Mouse (Mus musculus) stomach, postnatal 0 days (tissue): ENCODE results near the gene Tceanc2. TPM values are rescaled to one million over a fixed set of nuclear protein-coding genes. Genes with fewer than 3 reads are reported as not detected.

Source experiments
- ATAC-seq: fragments of 200-750 bp; cut with Nextera tagmentation; 2 replicates; pipeline ENCODE4 v1.8.0; 2017; ENCODE audit not compliant: low FRiP score, low TSS enrichment
- DNase-seq: peaks from one replicate; pipeline ENCODE4 v3.0.0-alpha.2; 2016; ENCODE audit warnings: low spot score
- H3K27ac ChIP-seq: fragments of 300-500 bp; sonication (generic); replicated peaks from 2 replicates; pipeline ENCODE4 v1.5.1; 2014; ENCODE audit warnings: mild to moderate bottlenecking, control low read depth
- H3K27me3 ChIP-seq: fragments of 300-500 bp; sonication (generic); 2 replicates; pipeline ENCODE4 v1.6.1; 2014; ENCODE audit warnings: low read length; ENCODE audit not compliant: control insufficient read depth, insufficient read depth
- H3K36me3 ChIP-seq: fragments of 300-500 bp; sonication (generic); 2 replicates; pipeline ENCODE4 v1.6.1; 2014; ENCODE audit warnings: low read length, mixed read lengths; ENCODE audit not compliant: control insufficient read depth, insufficient read depth
- H3K4me1 ChIP-seq: fragments of 300-500 bp; sonication (generic); replicated peaks from 2 replicates; pipeline ENCODE4 v1.6.1; 2014; ENCODE audit warnings: antibody characterized with exemption; ENCODE audit not compliant: control insufficient read depth, insufficient read depth
- H3K4me2 ChIP-seq: fragments of 300-500 bp; sonication (generic); replicated peaks from 2 replicates; pipeline ENCODE4 v1.6.1; 2014; ENCODE audit warnings: low read depth, mild to moderate bottlenecking, control low read depth, moderate library complexity
- H3K4me3 ChIP-seq: fragments of 300-500 bp; sonication (generic); 2 replicates; pipeline ENCODE4 v1.5.1; 2014; ENCODE audit warnings: low read depth, low read length, control low read depth
- H3K9ac ChIP-seq: fragments of 300-500 bp; sonication (generic); 2 replicates; pipeline ENCODE4 v1.6.1; 2014; ENCODE audit warnings: mild to moderate bottlenecking, low read length, control low read depth, mixed read lengths
- H3K9me3 ChIP-seq: fragments of 300-500 bp; sonication (generic); 2 replicates; pipeline ENCODE4 v1.6.1; 2016; ENCODE audit warnings: low read length; ENCODE audit not compliant: control insufficient read depth
- CTCF ChIP-seq: IDR thresholded peaks from 2 replicates; pipeline ENCODE4 v1.5.1; 2016; ENCODE audit warnings: antibody characterized with exemption, low read depth, mild to moderate bottlenecking, moderate library complexity
- EP300 ChIP-seq: optimal IDR thresholded peaks from 2 replicates; pipeline ENCODE3; 2016; ENCODE audit warnings: antibody characterized with exemption
- WGBS: fragments of 180-500 bp; shearing (Covaris S2); extraction: QIAGEN DNeasy Blood & Tissue Kit; methylation state at CpG from one replicate; pipeline ENCODE4 v1.1.7; 2014; 5-methylcytosine and 5-hydroxymethylcytosine counted together
- polyA plus RNA-seq: library from polyadenylated mRNA; unstranded; fragments of >200 nt; fragmentation: Nextera tagmentation; extraction: Ambion mirVana; gene quantifications from 2 replicates; pipeline ENCODE4 v1.2.1, GENCODE M21; 2015

Tceanc2 gene
- polyA plus RNA-seq, 1 experiment from 2014 or later: 21.2 TPM

- WGBS: 79% methylated on average over 11 of the region's 11 CpGs
- TF ChIP-seq EP300 (no peak), CTCF (no peak)
Measured at GRCm38 (mm10) chr4:107159166-107159773, 19.6 kb downstream of the Tceanc2 start.

DNA sequence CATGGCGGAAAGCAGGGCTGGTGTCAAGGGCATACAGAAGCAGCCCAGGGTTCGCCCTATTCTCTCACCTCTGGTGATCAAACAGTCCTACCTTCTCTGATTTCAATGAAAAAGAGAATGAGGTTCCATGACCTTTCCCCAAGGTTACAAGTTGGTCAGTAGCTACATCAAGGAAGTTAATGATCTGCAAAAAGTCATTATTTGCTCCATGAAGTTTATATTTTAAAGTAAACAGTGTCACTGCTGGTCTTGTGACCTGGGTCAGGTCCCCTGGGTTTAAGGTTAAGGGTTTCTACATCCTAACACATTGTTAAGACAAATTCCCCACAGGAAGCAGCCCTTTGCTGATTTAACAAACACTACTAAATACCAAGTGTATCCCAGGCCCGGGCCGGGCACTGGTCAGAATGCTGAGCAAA is 21.9 kb downstream of the Tceanc2 start:
- Histone ChIP-seq H3K4me2 (no peak overlapping the region), H3K9ac (no peak overlapping the region), H3K27me3 (no peaks in the 10 kb centered on the region), H3K27ac (no peak overlapping the region), H3K36me3 (0 out of 2 replicates have a peak, but pooled peaks cover 4% of the 10 kb centered on the region), H3K4me1 (no peaks in the 10 kb centered on the region), H3K9me3 (no peaks in the 10 kb centered on the region), H3K4me3 (no peak overlapping the region)
- WGBS: 74% methylated on average over 4 of the region's 4 CpGs
- no peak; the same call in 1 of the 2 replicates for ATAC-seq
- no peak for DNase-seq
- no peak for TF ChIP-seq EP300
- TF ChIP-seq CTCF: no peak

More at GRCm38 (mm10) chr4:107159166-107159773, 19.6 kb downstream of the Tceanc2 start:
- H3K4me2 ChIP-seq: no peak overlapping the region
- H3K9ac ChIP-seq: no peak overlapping the region
- H3K27me3 ChIP-seq: no peaks in the 10 kb centered on the region
- H3K9me3 ChIP-seq: no peaks in the 10 kb centered on the region
- ATAC-seq (no peak), DNase-seq (no peak)
- H3K36me3 ChIP-seq: 0 out of 2 replicates have a peak, but pooled peaks cover 4% of the 10 kb centered on the region
- H3K4me3 ChIP-seq: no peak overlapping the region
- no peaks in the 10 kb centered on the region for H3K4me1 ChIP-seq
- no peak overlapping the region for H3K27ac ChIP-seq

GRCm38 (mm10) chr4:107152571-107152970 is 26.3 kb downstream of the Tceanc2 start:
- peaks cover 4% of the 10 kb centered on the region; the same call in 1 of the 2 replicates for H3K36me3 ChIP-seq
- no peak for TF ChIP-seq CTCF
- TF ChIP-seq EP300: no peak
- no peaks in the 10 kb centered on the region for H3K27me3 ChIP-seq
- ATAC-seq (no peak), DNase-seq (no peak)
- H3K4me3 ChIP-seq: no peak overlapping the region
- H3K9me3 ChIP-seq: no peaks in the 10 kb centered on the region
- no peak overlapping the region for H3K4me2 ChIP-seq
- no peak overlapping the region for H3K9ac ChIP-seq
- 63% methylated on average over 8 of the region's 8 CpGs for WGBS
- H3K4me1 ChIP-seq: no peaks in the 10 kb centered on the region
- no peak overlapping the region for H3K27ac ChIP-seq

- Histone ChIP-seq H3K9ac (no peak overlapping the region), H3K9me3 (no peaks in the 10 kb centered on the region), H3K27ac (no peak overlapping the region), H3K36me3 (peaks cover 4% of the 10 kb centered on the region; the same call in 1 of the 2 replicates), H3K4me2 (no peak overlapping the region), H3K4me1 (no peaks in the 10 kb centered on the region), H3K27me3 (no peaks in the 10 kb centered on the region), H3K4me3 (no peak overlapping the region)
- TF ChIP-seq CTCF (no peak), EP300 (no peak)
- ATAC-seq (no peak), DNase-seq (no peak)
- WGBS: 86% methylated on average over 6 of the region's 6 CpGs
Measured at GRCm38 (mm10) chr4:107150991-107151390, 27.9 kb downstream of the Tceanc2 start.

DNA sequence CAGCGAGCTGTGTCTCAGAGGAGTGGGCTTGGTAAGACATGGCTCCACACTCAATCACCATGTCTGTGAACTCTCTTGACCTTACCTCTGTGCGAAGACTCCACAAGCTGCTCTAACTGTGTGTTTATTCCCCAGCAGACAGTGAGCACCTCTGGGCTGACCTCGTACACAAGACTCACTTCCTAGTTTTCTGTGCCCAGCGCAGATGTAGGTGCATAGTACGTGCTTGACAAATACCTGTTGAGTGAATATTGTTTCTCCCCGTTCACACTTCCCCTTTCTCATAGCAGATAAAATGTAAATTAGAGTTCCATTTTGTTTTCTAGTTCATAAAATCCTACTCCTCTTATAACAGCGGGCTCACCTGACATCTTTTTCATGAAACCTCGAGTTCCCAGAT is 35.4 kb downstream of the Tceanc2 start:
- DNase-seq: no peak
- WGBS: 84% methylated on average over 8 of the region's 8 CpGs
- Histone ChIP-seq H3K9me3 (no peaks in the 10 kb centered on the region), H3K27ac (no peak overlapping the region), H3K4me3 (no peak overlapping the region), H3K27me3 (no peaks in the 10 kb centered on the region), H3K4me2 (no peak overlapping the region), H3K36me3 (peaks cover 11% of the 10 kb centered on the region; the same call in 1 of the 2 replicates), H3K4me1 (no peaks in the 10 kb centered on the region; the same call in 1 of the 2 replicates), H3K9ac (no peak overlapping the region)
- no peak for TF ChIP-seq CTCF
- TF ChIP-seq EP300: no peak
- ATAC-seq: no peak
